Mouse (Mus musculus) thymus, adult 2 months (tissue): Measurements from ENCODE around the gene Cacybp. TPM values are rescaled to one million over a fixed set of nuclear protein-coding genes. Genes with fewer than 3 reads are reported as not detected.
A peak's percentile ranks its signal among the peaks of the same experiment; 100 is the strongest.

Experiments
- DNase-seq: peaks from one replicate; pipeline ENCODE4 v3.0.0; 2021
- H3K27ac ChIP-seq: fragments of 200-500 bp; 2 replicates; pipeline ENCODE4 v1.5.1; 2012; ENCODE audit warnings: low read length, control low read depth; ENCODE audit not compliant: control insufficient read depth, insufficient read depth
- H3K27me3 ChIP-seq: fragments of 200-500 bp; 2 replicates; pipeline ENCODE4 v1.6.1; 2012; ENCODE audit warnings: mild to moderate bottlenecking, low read length, moderate library complexity, mixed read lengths; ENCODE audit not compliant: control insufficient read depth, insufficient read depth
- H3K36me3 ChIP-seq: fragments of 200-500 bp; 2 replicates; pipeline ENCODE4 v1.6.1; 2012; ENCODE audit warnings: mild to moderate bottlenecking, low read length, moderate library complexity; ENCODE audit not compliant: control insufficient read depth, insufficient read depth
- H3K4me1 ChIP-seq: fragments of 200-500 bp; replicated peaks from 2 replicates; pipeline ENCODE4 v1.6.1; 2012; ENCODE audit warnings: low read length; ENCODE audit not compliant: control insufficient read depth, insufficient read depth
- H3K4me3 ChIP-seq: fragments of 200-500 bp; 2 replicates; pipeline ENCODE4 v1.5.1; 2012; ENCODE audit warnings: mild to moderate bottlenecking, low read length, control low read depth, moderate library complexity; ENCODE audit not compliant: control insufficient read depth, insufficient read depth
- CTCF ChIP-seq: fragments of 200-500 bp; IDR thresholded peaks from 2 replicates; pipeline ENCODE4 v1.5.1; 2012; ENCODE audit warnings: mild to moderate bottlenecking, control low read depth, low read length, moderate library complexity, borderline replicate concordance; ENCODE audit not compliant: control insufficient read depth, poor library complexity, insufficient read depth; ENCODE audit errors: extremely low read depth
- POLR2A ChIP-seq: fragments of 200-500 bp; IDR thresholded peaks from 2 replicates; pipeline ENCODE4 v1.6.1; 2012; ENCODE audit warnings: mild to moderate bottlenecking, low read length, control low read depth, moderate library complexity; ENCODE audit not compliant: control insufficient read depth, poor library complexity, insufficient read depth; ENCODE audit errors: extremely low read depth
- WGBS: fragments of 180-500 bp; shearing (Covaris S2); methylation state at CpG from one replicate; pipeline ENCODE4 v1.1.7; 2018; 5-methylcytosine and 5-hydroxymethylcytosine counted together
- polyA plus RNA-seq: library from polyadenylated mRNA; depleted of rRNA; stranded (reverse); fragments of >200 nt; gene quantifications from 2 replicates; pipeline ENCODE4 v1.2.3, GENCODE M21; 2012

Gene Cacybp
- polyA plus RNA-seq, 1 experiment, result 15.0 TPM

GRCm38 (mm10) chr1:160251388-160252007, 38.8 kb upstream of the Cacybp start:
- DNase-seq, result no peak

DNA sequence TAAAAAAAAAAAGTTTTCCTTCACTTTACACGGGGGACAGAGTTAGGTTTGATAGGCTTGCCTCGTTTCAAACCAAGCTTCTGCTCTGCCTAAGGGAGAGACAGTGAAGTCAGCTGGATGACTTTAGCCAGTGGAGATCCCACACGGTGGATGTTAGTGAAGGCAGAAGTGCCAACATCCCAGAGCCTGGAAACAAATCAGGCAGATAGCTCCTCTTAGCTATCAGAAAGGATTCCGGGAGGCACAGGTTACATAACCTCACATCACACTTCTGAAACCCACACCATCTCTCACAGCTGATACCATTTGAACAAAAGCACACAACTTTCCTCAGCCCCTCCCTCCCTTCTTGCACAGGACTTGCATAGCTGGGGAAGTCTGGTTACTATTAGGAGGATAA, 38.1 kb upstream of the Cacybp start:
- Histone ChIP-seq H3K4me3 (no peak overlapping the region), H3K27ac (no peak overlapping the region), H3K27me3 (no peaks in the 10 kb centered on the region), H3K36me3 (peaks cover 6% of the 10 kb centered on the region), H3K4me1 (peaks cover 8% of the 10 kb centered on the region)
- 77% methylated on average over 4 of the region's 4 CpGs for WGBS
- DNase-seq, result no peak
- no peak for TF ChIP-seq POLR2A
- TF ChIP-seq CTCF, result no peak

More at GRCm38 (mm10) chr1:160251388-160252007, 38.8 kb upstream of the Cacybp start:
- TF ChIP-seq CTCF (no peak), POLR2A (no peak)
- H3K4me1 ChIP-seq, result peaks cover 8% of the 10 kb centered on the region
- H3K4me3 ChIP-seq, result no peak overlapping the region
- H3K36me3 ChIP-seq, result peaks cover 14% of the 10 kb centered on the region
- WGBS, result 90% methylated on average over 5 of the region's 5 CpGs
- H3K27ac ChIP-seq, result no peak overlapping the region
- no peaks in the 10 kb centered on the region for H3K27me3 ChIP-seq

GRCm38 (mm10) chr1:160249786-160250185, 37.1 kb upstream of the Cacybp start:
- Histone ChIP-seq H3K27me3 (no peaks in the 10 kb centered on the region), H3K4me3 (no peak overlapping the region), H3K27ac (no peak overlapping the region), H3K4me1 (peaks cover 8% of the 10 kb centered on the region), H3K36me3 (no peaks in the 10 kb centered on the region)
- TF ChIP-seq POLR2A (no peak), CTCF (no peak)
- DNase-seq, result no peak
- 78% methylated on average over 3 of the region's 3 CpGs for WGBS

GRCm38 (mm10) chr1:160247473-160247872, 34.8 kb upstream of the Cacybp start:
- Histone ChIP-seq H3K4me3 (no peak overlapping the region), H3K27ac (no peak overlapping the region), H3K4me1 (peaks cover 8% of the 10 kb centered on the region), H3K27me3 (no peaks in the 10 kb centered on the region), H3K36me3 (no peaks in the 10 kb centered on the region; the same call in 1 of the 2 replicates)
- peak; percentile 62 for DNase-seq
- 33% methylated on average over 9 of the region's 9 CpGs for WGBS
- TF ChIP-seq CTCF (no peak), POLR2A (no peak)

DNA sequence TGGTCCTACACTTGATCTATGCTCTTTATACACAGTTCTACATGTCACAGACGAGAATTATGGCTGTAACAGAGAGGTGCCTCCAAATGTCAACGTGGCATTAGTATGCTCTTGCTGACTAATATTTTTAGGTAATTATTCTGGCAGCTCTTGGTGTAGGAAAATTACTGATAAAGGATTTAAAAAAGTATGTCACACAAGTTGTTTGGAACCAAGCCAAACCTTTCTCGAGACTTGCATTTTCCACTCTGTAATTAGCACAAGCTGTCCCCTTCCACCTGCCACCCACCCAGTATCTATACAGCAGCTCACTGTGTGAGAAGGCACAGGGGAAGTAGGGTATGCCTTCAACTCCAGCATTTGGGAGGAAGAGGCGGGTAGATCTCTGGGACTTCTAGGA, 34.2 kb upstream of the Cacybp start:
- Histone ChIP-seq H3K27me3 (no peaks in the 10 kb centered on the region), H3K4me3 (no peak overlapping the region), H3K36me3 (peaks cover 6% of the 10 kb centered on the region; the same call in 1 of the 2 replicates), H3K27ac (no peak overlapping the region; the same call in 1 of the 2 replicates), H3K4me1 (peaks cover 8% of the 10 kb centered on the region)
- no peak for DNase-seq
- TF ChIP-seq CTCF (no peak), POLR2A (no peak)
- 68% methylated on average over 4 of the region's 4 CpGs for WGBS

- Histone ChIP-seq H3K27me3 (no peaks in the 10 kb centered on the region), H3K4me3 (no peak overlapping the region), H3K36me3 (peaks cover 8% of the 10 kb centered on the region; the same call in 1 of the 2 replicates), H3K4me1 (peaks cover 8% of the 10 kb centered on the region), H3K27ac (no peak overlapping the region)
- no peak for TF ChIP-seq POLR2A
- no peak for TF ChIP-seq CTCF
- no peak for DNase-seq
- WGBS, result 44% methylated on average over 2 of the region's 2 CpGs
These were observed 33.3 kb upstream of the Cacybp start for GRCm38 (mm10) chr1:160245954-160246353.

DNA sequence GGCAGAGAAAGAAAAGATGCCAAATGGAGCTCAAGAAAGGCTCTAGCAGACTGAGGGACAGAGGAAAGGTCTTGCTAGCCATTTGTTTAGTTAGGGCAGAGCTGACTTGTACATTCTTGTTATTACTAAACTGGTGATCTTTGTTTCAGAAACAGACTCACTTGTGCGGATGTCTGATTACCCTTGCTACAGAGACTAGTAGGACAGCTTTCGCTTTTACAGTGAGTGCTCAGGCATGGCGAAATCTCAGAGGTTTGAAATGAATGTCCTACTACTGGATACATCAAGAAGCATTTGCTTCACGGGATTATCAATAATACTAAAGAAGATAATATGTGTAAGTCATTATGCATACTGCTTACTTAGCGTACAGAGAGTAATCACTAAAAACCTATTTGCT, 32.0 kb upstream of the Cacybp start:
- TF ChIP-seq CTCF (no peak), POLR2A (no peak)
- peaks cover 8% of the 10 kb centered on the region; the same call in 1 of the 2 replicates for H3K36me3 ChIP-seq
- H3K27ac ChIP-seq, result no peak overlapping the region
- 95% methylated on average over 5 of the region's 5 CpGs for WGBS
- DNase-seq, result no peak
- no peak overlapping the region for H3K4me3 ChIP-seq
- no peaks in the 10 kb centered on the region for H3K27me3 ChIP-seq
- H3K4me1 ChIP-seq, result peaks cover 8% of the 10 kb centered on the region
